Mouse (Mus musculus) midbrain, embryonic 15.5 days (tissue): ENCODE measurements at regions not wholly inside any gene's neighbourhood (a gene's known extent, or its start where the extent isn't known, plus 50 kb on each side); places are given as distances from the start of the nearest gene placed in this dataset.

Experiments
- ATAC-seq: fragments of 200-750 bp; cut with Nextera tagmentation; replicated peaks from 2 replicates; pipeline ENCODE4 v1.8.0; 2017; ENCODE audit warnings: moderate TSS enrichment
- H3K27ac ChIP-seq: fragments of 300-500 bp; sonication (generic); 2 replicates; pipeline ENCODE4 v1.5.1; 2015; ENCODE audit warnings: mild to moderate bottlenecking, inconsistent platforms
- H3K27me3 ChIP-seq: fragments of 300-500 bp; sonication (generic); replicated peaks from 2 replicates; pipeline ENCODE4 v1.6.1; 2015; ENCODE audit warnings: inconsistent platforms
- H3K36me3 ChIP-seq: fragments of 300-500 bp; sonication (generic); replicated peaks from 2 replicates; pipeline ENCODE4 v1.6.1; 2015; ENCODE audit warnings: inconsistent platforms
- H3K4me1 ChIP-seq: fragments of 300-500 bp; sonication (generic); 2 replicates; pipeline ENCODE4 v1.6.1; 2015; ENCODE audit warnings: inconsistent platforms
- H3K4me2 ChIP-seq: fragments of 300-500 bp; sonication (generic); 2 replicates; pipeline ENCODE4 v1.6.1; 2015; ENCODE audit warnings: inconsistent platforms, mild to moderate bottlenecking, moderate library complexity
- H3K4me3 ChIP-seq: fragments of 300-500 bp; sonication (generic); 2 replicates; pipeline ENCODE4 v1.5.1; 2015; ENCODE audit warnings: mild to moderate bottlenecking, inconsistent platforms
- H3K9ac ChIP-seq: fragments of 300-500 bp; sonication (generic); 2 replicates; pipeline ENCODE4 v1.6.1; 2015; ENCODE audit warnings: mild to moderate bottlenecking, inconsistent platforms
- H3K9me3 ChIP-seq: fragments of 300-500 bp; sonication (generic); 2 replicates; pipeline ENCODE4 v1.6.1; 2016; ENCODE audit warnings: inconsistent platforms
- WGBS: fragments of 180-500 bp; shearing (Covaris S2); methylation state at CpG from one replicate; pipeline ENCODE4 v1.1.7; 2015; ENCODE audit warnings: mixed read lengths; 5-methylcytosine and 5-hydroxymethylcytosine counted together

- Histone ChIP-seq H3K36me3 (no peaks in the 10 kb centered on the region), H3K9me3 (no peaks in the 10 kb centered on the region), H3K4me1 (no peaks in the 10 kb centered on the region), H3K27ac (no peak overlapping the region), H3K4me3 (no peak overlapping the region), H3K9ac (no peak overlapping the region), H3K27me3 (no peaks in the 10 kb centered on the region), H3K4me2 (no peak overlapping the region)
- 94% methylated on average over 7 of the region's 7 CpGs for WGBS
- no peak for ATAC-seq
Observed at GRCm38 (mm10) chr12:12567058-12567733, 305.3 kb downstream of the Fam49a start.

- Histone ChIP-seq H3K4me1 (no peaks in the 10 kb centered on the region), H3K4me3 (no peak overlapping the region), H3K27me3 (no peaks in the 10 kb centered on the region), H3K36me3 (no peaks in the 10 kb centered on the region), H3K27ac (no peak overlapping the region), H3K4me2 (no peak overlapping the region), H3K9ac (no peak overlapping the region), H3K9me3 (no peaks in the 10 kb centered on the region)
- 83% methylated on average over 1 of the region's 1 CpGs for WGBS
- ATAC-seq, result no peak
Observed at GRCm38 (mm10) chr12:12562267-12562666, 300.3 kb downstream of the Fam49a start.

- ATAC-seq, result no peak
- Histone ChIP-seq H3K9ac (no peak overlapping the region), H3K27me3 (no peaks in the 10 kb centered on the region), H3K4me3 (no peak overlapping the region), H3K36me3 (no peaks in the 10 kb centered on the region), H3K4me2 (no peak overlapping the region), H3K27ac (no peak overlapping the region), H3K9me3 (no peaks in the 10 kb centered on the region), H3K4me1 (no peaks in the 10 kb centered on the region)
- WGBS, result 83% methylated on average over 5 of the region's 5 CpGs
Observed at GRCm38 (mm10) chr12:12551818-12552217, 289.9 kb downstream of the Fam49a start.

DNA sequence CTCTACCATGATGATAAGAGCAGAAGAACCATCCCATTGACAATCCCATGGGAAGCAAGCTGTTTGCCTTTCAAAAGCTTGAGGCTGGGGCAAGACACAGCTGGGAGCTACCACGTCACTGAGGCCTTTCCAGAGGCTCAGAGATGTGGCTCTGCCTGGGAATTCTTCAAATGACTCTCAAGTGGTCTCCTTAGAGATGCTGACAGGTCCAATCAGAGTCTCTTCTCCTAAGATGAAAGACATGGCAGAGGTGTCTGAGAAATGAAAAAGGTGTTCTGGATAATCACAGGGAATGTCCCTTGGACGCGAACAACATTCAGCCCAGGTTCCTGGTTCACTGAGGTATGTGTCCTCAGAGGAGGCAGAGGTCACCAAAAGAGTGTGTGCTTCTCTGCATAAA is 287.7 kb downstream of the Fam49a start:
- no peaks in the 10 kb centered on the region for H3K27me3 ChIP-seq
- H3K27ac ChIP-seq, result no peak overlapping the region
- no peak overlapping the region for H3K4me3 ChIP-seq
- no peaks in the 10 kb centered on the region for H3K9me3 ChIP-seq
- 87% methylated on average over 3 of the region's 3 CpGs for WGBS
- H3K9ac ChIP-seq, result no peak overlapping the region
- ATAC-seq, result no peak
- no peaks in the 10 kb centered on the region for H3K4me1 ChIP-seq
- H3K4me2 ChIP-seq, result no peak overlapping the region
- H3K36me3 ChIP-seq, result no peaks in the 10 kb centered on the region

DNA sequence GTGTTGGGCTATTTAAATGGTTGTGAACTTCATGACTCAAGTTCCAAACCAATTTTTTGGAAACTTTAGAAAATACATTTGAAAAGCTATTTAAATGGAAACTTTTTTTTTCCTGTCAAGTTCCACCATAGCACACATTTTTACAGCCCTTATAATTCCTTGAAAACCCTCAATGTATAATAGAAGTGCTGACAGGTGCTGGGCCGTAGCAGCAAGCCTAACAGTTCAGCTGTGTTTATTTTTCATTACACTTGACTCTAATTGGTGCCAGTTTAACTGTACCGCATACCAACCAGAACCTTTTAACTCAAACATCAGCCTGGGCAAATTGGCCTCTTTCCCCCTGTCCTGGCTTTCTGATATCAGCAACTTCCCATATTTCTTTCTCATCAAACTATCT is 286.7 kb downstream of the Fam49a start:
- no peak for ATAC-seq
- 69% methylated on average over 2 of the region's 2 CpGs for WGBS
- no peaks in the 10 kb centered on the region for H3K9me3 ChIP-seq
- no peaks in the 10 kb centered on the region for H3K27me3 ChIP-seq
- no peak overlapping the region for H3K9ac ChIP-seq
- H3K36me3 ChIP-seq, result no peaks in the 10 kb centered on the region
- H3K4me3 ChIP-seq, result no peak overlapping the region
- H3K4me2 ChIP-seq, result no peak overlapping the region
- no peak overlapping the region for H3K27ac ChIP-seq
- H3K4me1 ChIP-seq, result no peaks in the 10 kb centered on the region

DNA sequence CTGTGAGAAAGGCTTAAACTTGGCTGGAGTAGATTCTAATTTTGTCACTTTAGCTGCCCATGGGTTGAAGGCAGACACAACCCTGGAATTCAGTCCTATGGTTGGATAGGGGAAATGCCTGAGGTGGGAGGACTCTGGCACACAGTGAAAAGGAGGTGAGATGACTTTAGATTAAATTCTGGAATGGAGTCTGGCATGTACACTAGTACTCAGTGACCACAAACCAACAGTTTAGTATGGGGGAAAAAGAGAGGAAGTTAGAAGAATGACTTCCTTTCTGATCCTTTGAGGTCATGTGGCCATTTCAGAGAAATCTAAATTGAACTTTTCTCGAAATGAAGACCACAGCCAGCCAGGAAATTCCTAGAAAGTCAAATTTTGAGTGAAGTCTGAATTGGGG is 285.5 kb downstream of the Fam49a start:
- no peak overlapping the region for H3K27ac ChIP-seq
- no peaks in the 10 kb centered on the region for H3K4me1 ChIP-seq
- 90% methylated on average over 1 of the region's 1 CpGs for WGBS
- no peak for ATAC-seq
- H3K9ac ChIP-seq, result no peak overlapping the region
- no peaks in the 10 kb centered on the region for H3K9me3 ChIP-seq
- H3K27me3 ChIP-seq, result no peaks in the 10 kb centered on the region
- H3K4me3 ChIP-seq, result no peak overlapping the region
- no peaks in the 10 kb centered on the region for H3K36me3 ChIP-seq
- H3K4me2 ChIP-seq, result no peak overlapping the region

GRCm38 (mm10) chr12:12546372-12547031 is 284.6 kb downstream of the Fam49a start:
- Histone ChIP-seq H3K9ac (no peak overlapping the region), H3K4me1 (no peaks in the 10 kb centered on the region), H3K4me2 (no peak overlapping the region), H3K27ac (no peak overlapping the region), H3K4me3 (no peak overlapping the region), H3K9me3 (no peaks in the 10 kb centered on the region), H3K27me3 (no peaks in the 10 kb centered on the region), H3K36me3 (no peaks in the 10 kb centered on the region)
- ATAC-seq, result no peak
- 90% methylated on average over 5 of the region's 5 CpGs for WGBS

DNA sequence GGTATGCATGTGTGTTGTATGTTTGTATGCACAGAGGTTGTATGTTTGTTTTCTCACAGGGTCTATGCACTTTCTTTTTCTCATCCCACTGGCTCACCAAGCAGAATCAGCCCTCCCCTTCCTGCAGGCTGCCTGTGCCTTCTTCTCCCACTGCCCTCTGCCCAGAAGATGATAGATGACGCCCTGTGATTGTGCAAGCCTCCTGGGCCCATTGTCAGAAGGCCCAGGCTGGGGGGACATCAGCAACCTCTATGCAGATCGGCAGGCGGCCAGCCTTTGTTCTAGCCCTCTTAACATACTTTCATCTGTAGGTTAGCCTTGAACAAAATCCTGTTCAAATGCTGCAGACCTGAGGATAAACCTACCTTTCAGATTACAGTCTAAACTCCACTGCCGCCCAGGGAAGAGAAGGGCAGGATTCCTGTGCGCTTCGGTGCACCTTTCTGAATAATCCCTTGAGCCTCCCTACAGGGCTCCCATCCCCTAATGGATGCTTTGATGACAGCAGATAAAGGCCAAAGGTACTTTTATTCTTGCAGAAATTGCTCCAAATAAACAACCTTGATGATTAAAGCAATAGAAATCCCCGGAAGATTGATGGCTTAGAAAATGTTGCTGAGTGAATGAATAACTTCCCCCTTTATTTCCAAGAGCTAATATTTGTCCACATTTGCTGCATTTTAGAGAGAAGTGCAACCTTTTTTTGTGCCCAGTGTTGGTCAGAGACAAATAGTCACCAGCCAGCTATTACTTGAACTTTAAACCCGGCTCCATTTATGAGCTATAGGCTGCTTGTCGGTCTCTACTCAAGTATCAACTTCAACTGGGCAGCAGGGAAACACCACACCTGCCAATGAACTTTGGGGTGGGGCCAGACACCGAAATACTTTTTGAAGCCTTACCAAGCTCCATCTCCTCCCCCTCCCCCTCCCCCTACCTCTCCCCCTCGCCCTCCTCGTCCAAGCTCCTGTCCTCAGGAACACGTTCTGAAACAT is 279.4 kb downstream of the Fam49a start:
- Histone ChIP-seq H3K36me3 (no peaks in the 10 kb centered on the region), H3K9ac (no peak overlapping the region), H3K4me2 (no peak overlapping the region), H3K27ac (no peak overlapping the region), H3K4me3 (no peak overlapping the region), H3K4me1 (0 out of 2 replicates have a peak, but pooled peaks cover 3% of the 10 kb centered on the region), H3K27me3 (no peaks in the 10 kb centered on the region), H3K9me3 (no peaks in the 10 kb centered on the region)
- WGBS, result 46% methylated on average over 13 of the region's 13 CpGs
- ATAC-seq, result no peak; the same call in 1 of the 2 replicates

- ATAC-seq, result no peak
- Histone ChIP-seq H3K4me3 (no peak overlapping the region), H3K9ac (no peak overlapping the region), H3K4me1 (0 out of 2 replicates have a peak, but pooled peaks cover 3% of the 10 kb centered on the region), H3K4me2 (no peak overlapping the region), H3K27me3 (no peaks in the 10 kb centered on the region), H3K36me3 (no peaks in the 10 kb centered on the region), H3K27ac (no peak overlapping the region), H3K9me3 (no peaks in the 10 kb centered on the region)
- WGBS, result 86% methylated on average over 3 of the region's 3 CpGs
Observed at GRCm38 (mm10) chr12:12539291-12539690, 277.4 kb downstream of the Fam49a start.

DNA sequence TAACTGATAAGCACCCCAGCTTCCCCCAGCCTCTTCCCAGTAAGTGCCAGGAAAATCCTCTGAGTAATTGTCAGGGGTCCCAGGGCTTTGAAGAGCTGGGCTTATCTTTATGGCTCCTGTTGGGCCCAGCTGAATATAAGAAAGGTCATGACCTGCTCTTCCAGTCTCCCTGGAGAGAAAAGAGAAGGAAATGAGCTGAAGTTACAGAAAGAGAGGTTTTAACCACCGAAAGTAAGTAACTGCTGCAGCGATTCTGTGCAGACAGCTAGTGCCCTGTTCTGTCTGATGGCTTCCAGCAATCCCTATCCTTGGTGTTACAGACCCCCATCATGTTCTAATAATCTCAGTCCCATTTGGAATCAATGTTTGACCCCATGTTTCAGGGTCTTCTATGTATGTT is 272.8 kb downstream of the Fam49a start:
- no peaks in the 10 kb centered on the region for H3K9me3 ChIP-seq
- 21% methylated on average over 2 of the region's 2 CpGs for WGBS
- H3K4me3 ChIP-seq, result no peak overlapping the region

DNA sequence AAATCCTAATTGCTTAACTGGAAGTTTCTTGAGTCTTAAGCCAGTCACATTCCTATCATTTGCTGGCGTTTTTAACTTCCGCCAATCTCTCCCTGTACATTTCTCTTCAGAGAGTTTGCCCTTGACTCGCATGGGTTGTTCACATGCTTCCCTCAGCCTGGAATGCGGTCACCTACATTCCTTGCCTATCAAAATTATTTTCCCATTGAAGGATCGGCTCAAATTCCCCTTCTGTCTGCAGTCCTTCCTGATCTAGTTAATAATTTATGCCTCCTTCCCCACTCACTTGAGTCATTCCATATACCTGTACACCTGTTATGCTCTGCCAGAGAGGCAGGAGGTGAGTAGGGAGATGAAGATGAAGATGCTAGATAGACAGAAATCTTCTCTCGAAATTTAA is 268.9 kb downstream of the Fam49a start:
- no peak for ATAC-seq
- Histone ChIP-seq H3K36me3 (no peaks in the 10 kb centered on the region), H3K4me1 (peaks cover 15% of the 10 kb centered on the region), H3K9me3 (no peaks in the 10 kb centered on the region), H3K27ac (no peak overlapping the region), H3K27me3 (no peaks in the 10 kb centered on the region), H3K9ac (no peak overlapping the region), H3K4me3 (no peak overlapping the region), H3K4me2 (no peak overlapping the region)
- 78% methylated on average over 6 of the region's 6 CpGs for WGBS

More for the DNA sequence above, 272.8 kb downstream of the Fam49a start:
- Histone ChIP-seq H3K4me2 (no peak overlapping the region), H3K9ac (no peak overlapping the region), H3K27ac (no peak overlapping the region), H3K4me1 (no peaks in the 10 kb centered on the region), H3K27me3 (no peaks in the 10 kb centered on the region), H3K36me3 (no peaks in the 10 kb centered on the region)
- no peak for ATAC-seq

GRCm38 (mm10) chr12:12529541-12529940 is 267.6 kb downstream of the Fam49a start:
- Histone ChIP-seq H3K27ac (no peak overlapping the region), H3K9ac (no peak overlapping the region), H3K4me3 (no peak overlapping the region), H3K9me3 (no peaks in the 10 kb centered on the region), H3K36me3 (no peaks in the 10 kb centered on the region), H3K27me3 (no peaks in the 10 kb centered on the region), H3K4me2 (no peak overlapping the region), H3K4me1 (peaks cover 15% of the 10 kb centered on the region)
- 91% methylated on average over 5 of the region's 5 CpGs for WGBS
- ATAC-seq, result no peak
